Mouse (Mus musculus): ENCODE data around the gene Bbs1. TPM values are rescaled to one million over a fixed set of nuclear protein-coding genes. Genes with fewer than 3 reads are reported as not detected.

Gene Bbs1
- total RNA-seq, 1 experiment = 5.4 TPM

GRCm38 (mm10) chr19:4915924-4916603 is 9.6 kb upstream of the Bbs1 start:
- no peaks in the 10 kb centered on the region for H3K4me1 ChIP-seq (ENCODE audit: control insufficient read depth in 2 of 2, insufficient read depth in 2 of 2, low read length in 2 of 2, poor library complexity in 1 of 2)
- in situ Hi-C loops (cut with MboI; ENCODE audit: low sequenced_read_pairs in 2 of 2, unreplicated experiment in 2 of 2) = no loop called here
- TF ChIP-seq ZNF384 (IDR thresholded peaks at IDR 0.05; ENCODE audit: low read depth, low read length) (no peak), CHD2 (IDR thresholded peaks at IDR 0.05; ENCODE audit: low read depth, low read length) (no peak), ZC3H11A (IDR thresholded peaks at IDR 0.05; ENCODE audit: borderline replicate concordance, low read depth, low read length) (no peak), HCFC1 (IDR thresholded peaks at IDR 0.05; ENCODE audit: borderline replicate concordance, insufficient read depth, low read length) (no peak), MAFK (IDR thresholded peaks at IDR 0.05; ENCODE audit: insufficient read depth, low read depth, low read length) (no peak)

GRCm38 (mm10) chr19:4909376-4909775 is 2.9 kb upstream of the Bbs1 start:
- H3K9ac ChIP-seq (ENCODE audit: insufficient read depth, low read depth, low read length, poor library complexity, severe bottlenecking) = no peak overlapping the region
- H3K4me3 ChIP-seq (ENCODE audit: insufficient read depth in 1 of 2, low read depth in 1 of 2, low read length in 2 of 2, poor library complexity in 1 of 2, severe bottlenecking in 1 of 2) = no peak overlapping the region
- TF ChIP-seq CHD2 (IDR thresholded peaks at IDR 0.05; ENCODE audit: low read depth, low read length) = no peak
- no peak for TF ChIP-seq ZC3H11A (IDR thresholded peaks at IDR 0.05; ENCODE audit: borderline replicate concordance, low read depth, low read length)
- TF ChIP-seq MAFK (IDR thresholded peaks at IDR 0.05; ENCODE audit: insufficient read depth, low read depth, low read length) = no peak
- TF ChIP-seq ZNF384 (IDR thresholded peaks at IDR 0.05; ENCODE audit: low read depth, low read length) = no peak
- TF ChIP-seq HCFC1 (IDR thresholded peaks at IDR 0.05; ENCODE audit: borderline replicate concordance, insufficient read depth, low read length) = no peak
- H3K4me1 ChIP-seq (ENCODE audit: control insufficient read depth in 2 of 2, insufficient read depth in 2 of 2, low read length in 2 of 2, poor library complexity in 1 of 2) = no peaks in the 10 kb centered on the region
- H3K9me3 ChIP-seq (ENCODE audit: control insufficient read depth, insufficient read depth, low read depth, low read length) = no peaks in the 10 kb centered on the region
- no peak overlapping the region for H3K27ac ChIP-seq (ENCODE audit: insufficient read depth, low read depth, low read length, poor library complexity, severe bottlenecking)
- DNase-seq (ENCODE audit: low read depth, low spot score) = no peak
- peaks cover 33% of the 10 kb centered on the region for H3K36me3 ChIP-seq (ENCODE audit: control insufficient read depth, insufficient read depth, low read length, poor library complexity, severe bottlenecking)
- in situ Hi-C loops (cut with MboI; ENCODE audit: low sequenced_read_pairs in 2 of 2, unreplicated experiment in 2 of 2) = loop anchor here in 1 of 2 experiments (10.0 kb wide), 1 partner anchor 155 kb away; the partner anchor contains the start of gene Rbm4b

More at GRCm38 (mm10) chr19:4915924-4916603, 9.6 kb upstream of the Bbs1 start:
- H3K9ac ChIP-seq (ENCODE audit: insufficient read depth, low read depth, low read length, poor library complexity, severe bottlenecking) = no peak overlapping the region
- H3K36me3 ChIP-seq (ENCODE audit: control insufficient read depth, insufficient read depth, low read length, poor library complexity, severe bottlenecking) = peaks cover 72% of the 10 kb centered on the region
- no peak overlapping the region for H3K4me3 ChIP-seq (ENCODE audit: insufficient read depth in 1 of 2, low read depth in 1 of 2, low read length in 2 of 2, poor library complexity in 1 of 2, severe bottlenecking in 1 of 2)
- no peak overlapping the region for H3K27ac ChIP-seq (ENCODE audit: insufficient read depth, low read depth, low read length, poor library complexity, severe bottlenecking)
- no peaks in the 10 kb centered on the region for H3K9me3 ChIP-seq (ENCODE audit: control insufficient read depth, insufficient read depth, low read depth, low read length)
- DNase-seq (ENCODE audit: low read depth, low spot score) = no peak

GRCm38 (mm10) chr19:4908107-4908506 is 1.7 kb upstream of the Bbs1 start:
- in situ Hi-C loops (cut with MboI; ENCODE audit: low sequenced_read_pairs in 2 of 2, unreplicated experiment in 2 of 2) = loop anchor here in 1 of 2 experiments (10.0 kb wide), 1 partner anchor 153 kb away; the partner anchor contains the start of gene Rbm4b
- DNase-seq (ENCODE audit: low read depth, low spot score) = peak; percentile 60
- TF ChIP-seq HCFC1 (IDR thresholded peaks at IDR 0.05; ENCODE audit: borderline replicate concordance, insufficient read depth, low read length) (no peak), MAFK (IDR thresholded peaks at IDR 0.05; ENCODE audit: insufficient read depth, low read depth, low read length) (no peak), ZC3H11A (IDR thresholded peaks at IDR 0.05; ENCODE audit: borderline replicate concordance, low read depth, low read length) (peak; percentile 59; the same call in 1 of the 2 replicates), ZNF384 (IDR thresholded peaks at IDR 0.05; ENCODE audit: low read depth, low read length) (no peak), CHD2 (IDR thresholded peaks at IDR 0.05; ENCODE audit: low read depth, low read length) (no peak)
- Histone ChIP-seq H3K36me3 (ENCODE audit: control insufficient read depth, insufficient read depth, low read length, poor library complexity, severe bottlenecking) (peaks cover 21% of the 10 kb centered on the region), H3K9ac (ENCODE audit: insufficient read depth, low read depth, low read length, poor library complexity, severe bottlenecking) (no peak overlapping the region), H3K27ac (ENCODE audit: insufficient read depth, low read depth, low read length, poor library complexity, severe bottlenecking) (no peak overlapping the region), H3K4me3 (ENCODE audit: insufficient read depth in 1 of 2, low read depth in 1 of 2, low read length in 2 of 2, poor library complexity in 1 of 2, severe bottlenecking in 1 of 2) (no peak overlapping the region), H3K9me3 (ENCODE audit: control insufficient read depth, insufficient read depth, low read depth, low read length) (no peaks in the 10 kb centered on the region), H3K4me1 (ENCODE audit: control insufficient read depth in 2 of 2, insufficient read depth in 2 of 2, low read length in 2 of 2, poor library complexity in 1 of 2) (no peaks in the 10 kb centered on the region)

GRCm38 (mm10) chr19:4899888-4900287 is 6.5 kb downstream of the Bbs1 start:
- H3K27ac ChIP-seq (ENCODE audit: insufficient read depth, low read depth, low read length, poor library complexity, severe bottlenecking) = no peak overlapping the region
- no peak overlapping the region for H3K4me3 ChIP-seq (ENCODE audit: insufficient read depth in 1 of 2, low read depth in 1 of 2, low read length in 2 of 2, poor library complexity in 1 of 2, severe bottlenecking in 1 of 2)
- peaks cover 9 to 17% of the 10 kb centered on the region in 2 experiments; a peak in 3 of 4 replicates for H3K4me1 ChIP-seq (ENCODE audit: control insufficient read depth in 2 of 2, insufficient read depth in 2 of 2, low read length in 2 of 2, poor library complexity in 1 of 2)
- no peak overlapping the region for H3K9ac ChIP-seq (ENCODE audit: insufficient read depth, low read depth, low read length, poor library complexity, severe bottlenecking)
- TF ChIP-seq ZC3H11A (IDR thresholded peaks at IDR 0.05; ENCODE audit: borderline replicate concordance, low read depth, low read length) (no peak), HCFC1 (IDR thresholded peaks at IDR 0.05; ENCODE audit: borderline replicate concordance, insufficient read depth, low read length) (no peak), MAFK (IDR thresholded peaks at IDR 0.05; ENCODE audit: insufficient read depth, low read depth, low read length) (no peak), CHD2 (IDR thresholded peaks at IDR 0.05; ENCODE audit: low read depth, low read length) (no peak), ZNF384 (IDR thresholded peaks at IDR 0.05; ENCODE audit: low read depth, low read length) (no peak)
- no peak for DNase-seq (ENCODE audit: low read depth, low spot score)
- H3K36me3 ChIP-seq (ENCODE audit: control insufficient read depth, insufficient read depth, low read length, poor library complexity, severe bottlenecking) = no peaks in the 10 kb centered on the region
- in situ Hi-C loops (cut with MboI; ENCODE audit: low sequenced_read_pairs in 2 of 2, unreplicated experiment in 2 of 2) = loop anchor here in 1 of 2 experiments (10.0 kb wide), 1 partner anchor 145 kb away; the partner anchor contains the start of gene Rbm4b
- no peaks in the 10 kb centered on the region for H3K9me3 ChIP-seq (ENCODE audit: control insufficient read depth, insufficient read depth, low read depth, low read length)

Data from ES-E14 (cell line).